22 mouse cellular contexts compared by ENCODE assay signal in genomic region chr3:90222941-90223340, GRCm38 (mm10). TPM values are rescaled to one million over a fixed set of nuclear protein-coding genes. Genes with fewer than 3 reads are reported as not detected.
A peak's percentile ranks its signal among the peaks of the same experiment; 100 is the strongest.
DNase-seq lines count a peak whose midpoint lies in the region; ATAC-seq and TF ChIP-seq lines count a peak whose summit lies in the region.
"Had no signal": no experiment of that assay in that cellular context is flagged by ENCODE, and none has a peak within 500 bp of the region (broad histone marks: within the 10 kb centered on the region; RNA-seq: fewer than 3 reads in every experiment).

No protein-coding gene starts in this region.

- H3K4me1 ChIP-seq in heart, embryonic 10.5 days, result peaks cover 29% of the 10 kb centered on the region
- peaks cover 13% of the 10 kb centered on the region; the same call in 1 of the 2 replicates for H3K4me1 ChIP-seq in kidney, postnatal 0 days (replicated peaks; ENCODE audit: insufficient read depth, low read length)
- H3K4me1 ChIP-seq in kidney, embryonic 14.5 days (ENCODE audit: control insufficient read depth, insufficient read depth, low read length), result peaks cover 9% of the 10 kb centered on the region; the same call in 1 of the 2 replicates
- peaks cover 4% of the 10 kb centered on the region for H3K4me1 ChIP-seq in lung, postnatal 0 days (ENCODE audit: insufficient read depth, low read depth, low read length)

- peaks cover 35% of the 10 kb centered on the region for H3K36me3 ChIP-seq in heart, embryonic 10.5 days
- peaks cover 12% of the 10 kb centered on the region for H3K36me3 ChIP-seq in kidney, postnatal 0 days (ENCODE audit: insufficient read depth, low read length)
- peaks cover 20% of the 10 kb centered on the region for H3K36me3 ChIP-seq in kidney, embryonic 14.5 days (ENCODE audit: control insufficient read depth, insufficient read depth, low read length)
- peaks cover 6% of the 10 kb centered on the region; the same call in 1 of the 2 replicates for H3K36me3 ChIP-seq in lung, postnatal 0 days (ENCODE audit: insufficient read depth, low read length)

- H3K27ac ChIP-seq in heart, embryonic 10.5 days, result 0 out of 2 replicates have a peak overlapping the region, but pooled peaks have one; percentile 1
- 0 out of 2 replicates have a peak overlapping the region, but pooled peaks have one; percentile 2 for H3K27ac ChIP-seq in kidney, postnatal 0 days
- H3K27ac ChIP-seq in kidney, embryonic 14.5 days (ENCODE audit: low read depth, low read length), result no peak overlapping the region
- no peak overlapping the region for H3K27ac ChIP-seq in lung, postnatal 0 days (ENCODE audit: low read length)
- H3K27ac ChIP-seq: embryonic facial prominence, embryonic 15.5 days; forebrain, embryonic 10.5 days; heart, embryonic 13.5 days; hindbrain, embryonic 12.5 days had no signal

- intact Hi-C loops in heart, postnatal 36 days (cut with DNase I), result no loop called here

- no peak overlapping the region for H3K4me3 ChIP-seq in heart, embryonic 10.5 days
- H3K4me3 ChIP-seq in kidney, postnatal 0 days (replicated peaks; ENCODE audit: low read depth, low read length), result no peak overlapping the region
- no peak overlapping the region for H3K4me3 ChIP-seq in kidney, embryonic 14.5 days (ENCODE audit: low read length)
- no peak overlapping the region for H3K4me3 ChIP-seq in lung, postnatal 0 days (ENCODE audit: low read depth, low read length)
- H3K4me3 ChIP-seq: embryonic facial prominence, embryonic 15.5 days; erythroblast, embryonic 14.5 days; forebrain, embryonic 10.5 days; heart, embryonic 13.5 days; hindbrain, embryonic 12.5 days had no signal

- no peak for TF ChIP-seq EP300 in lung, postnatal 0 days (IDR thresholded peaks at IDR 0.05)

- no peaks in the 10 kb centered on the region for H3K9me3 ChIP-seq in heart, embryonic 10.5 days
- H3K9me3 ChIP-seq in kidney, postnatal 0 days (replicated peaks; ENCODE audit: low read length), result no peaks in the 10 kb centered on the region
- no peaks in the 10 kb centered on the region for H3K9me3 ChIP-seq in kidney, embryonic 14.5 days (ENCODE audit: control insufficient read depth, low read length)
- H3K9me3 ChIP-seq in lung, postnatal 0 days (ENCODE audit: low read length), result no peaks in the 10 kb centered on the region
- H3K9me3 ChIP-seq: embryonic facial prominence, embryonic 15.5 days; forebrain, embryonic 10.5 days; heart, embryonic 13.5 days; hindbrain, embryonic 12.5 days had no signal

- no peaks in the 10 kb centered on the region for H3K27me3 ChIP-seq in heart, embryonic 10.5 days (ENCODE audit: insufficient read depth, poor library complexity, severe bottlenecking)
- no peaks in the 10 kb centered on the region for H3K27me3 ChIP-seq in kidney, postnatal 0 days (ENCODE audit: insufficient read depth, low read length)
- no peaks in the 10 kb centered on the region for H3K27me3 ChIP-seq in kidney, embryonic 14.5 days (ENCODE audit: control insufficient read depth, insufficient read depth, low read length)
- no peaks in the 10 kb centered on the region for H3K27me3 ChIP-seq in lung, postnatal 0 days (replicated peaks; ENCODE audit: insufficient read depth, low read length)
- H3K27me3 ChIP-seq: CH12.LX; embryonic facial prominence, embryonic 15.5 days; heart, embryonic 13.5 days; hindbrain, embryonic 12.5 days had no signal

- WGBS in heart, embryonic 10.5 days, result 39% methylated on average over 3 of the region's 3 CpGs
- 50% methylated on average over 3 of the region's 3 CpGs for WGBS in kidney, postnatal 0 days
- WGBS in kidney, embryonic 14.5 days, result 43% methylated on average over 3 of the region's 3 CpGs
- WGBS in lung, postnatal 0 days, result 34% methylated on average over 3 of the region's 3 CpGs

- ATAC-seq in kidney, postnatal 0 days (replicated peaks; ENCODE audit: low FRiP score, low read depth), result 0 out of 2 replicates have a peak, but pooled peaks have one; percentile 8
- ATAC-seq in kidney, embryonic 14.5 days (ENCODE audit: low FRiP score, low TSS enrichment), result no peak
- no peak for ATAC-seq in lung, postnatal 0 days
- ATAC-seq: forebrain, embryonic 14.5 days had no signal

- H3K9ac ChIP-seq in kidney, postnatal 0 days (ENCODE audit: low read depth, low read length), result no peak overlapping the region
- H3K9ac ChIP-seq in kidney, embryonic 14.5 days (ENCODE audit: low read depth, low read length), result no peak overlapping the region
- H3K9ac ChIP-seq in lung, postnatal 0 days (replicated peaks; ENCODE audit: low read depth), result no peak overlapping the region
- H3K9ac ChIP-seq: embryonic facial prominence, embryonic 15.5 days; heart, embryonic 13.5 days; hindbrain, embryonic 12.5 days had no signal

- DNase-seq in heart, embryonic 10.5 days (ENCODE audit: low spot score), result no peak
- no peak for DNase-seq in heart, postnatal 36 days
- DNase-seq in kidney, postnatal 0 days (ENCODE audit: low spot score), result peak; percentile 51
- peak; percentile 43 for DNase-seq in lung, postnatal 36 days
- DNase-seq in lung, postnatal 0 days (ENCODE audit: low spot score), result no peak
- DNase-seq in skeletal muscle tissue, adult 2 months (ENCODE audit: low read depth, low spot score), result peak; percentile 27
- DNase-seq: adrenal gland, adult 2 months; adrenal gland, postnatal 25 days; cerebellum, adult 2 months; cerebellum, postnatal 10 days; embryo, embryonic 11 days; gastrocnemius, postnatal 14 days; heart, postnatal 4 days had no signal

- no peak for TF ChIP-seq CTCF in kidney, postnatal 0 days (IDR thresholded peaks at IDR 0.05; ENCODE audit: low read depth)
- no peak for TF ChIP-seq CTCF in lung, postnatal 0 days (IDR thresholded peaks at IDR 0.05)

- no peak overlapping the region for H3K4me2 ChIP-seq in kidney, postnatal 0 days (ENCODE audit: low read length)
- H3K4me2 ChIP-seq in kidney, embryonic 14.5 days (replicated peaks; ENCODE audit: low read depth, low read length), result no peak overlapping the region
- H3K4me2 ChIP-seq in lung, postnatal 0 days (replicated peaks; ENCODE audit: low read depth, low read length), result no peak overlapping the region
- H3K4me2 ChIP-seq: heart, embryonic 13.5 days; hindbrain, embryonic 12.5 days had no signal

RNA-seq across cellular contexts. Expression of gene Jtb, which starts 8.5 kb away (rescaled TPM):
- 75.1 and 92.0 TPM in 2 replicates for polyA plus RNA-seq in heart, embryonic 10.5 days (2016; fragmentation: Nextera tagmentation; extraction: Ambion mirVana)
- 10 to 100 TPM; 43.8 to 48.9 TPM for total RNA-seq in heart, postnatal 36 days (2021)
- polyA plus RNA-seq in kidney, postnatal 0 days (2015; fragmentation: Nextera tagmentation; extraction: Ambion mirVana), result 153 and 160 TPM in 2 replicates
- 109 and 123 TPM in 2 replicates for polyA plus RNA-seq in kidney, embryonic 14.5 days (2014; fragmentation: Nextera tagmentation; extraction: Ambion mirVana)
- polyA plus RNA-seq in lung, postnatal 0 days (2015; fragmentation: Nextera tagmentation; extraction: Ambion mirVana), result 148 and 154 TPM in 2 replicates

RNA-seq across cellular contexts. Expression of gene Rab13, which starts 9.4 kb away (rescaled TPM):
- 27.9 and 29.2 TPM in 2 replicates for polyA plus RNA-seq in heart, embryonic 10.5 days (2016; fragmentation: Nextera tagmentation; extraction: Ambion mirVana)
- total RNA-seq in heart, postnatal 36 days (2021), result 1 to 10 TPM; 6.8 to 7.5 TPM
- 34.0 and 36.7 TPM in 2 replicates for polyA plus RNA-seq in kidney, postnatal 0 days (2015; fragmentation: Nextera tagmentation; extraction: Ambion mirVana)
- polyA plus RNA-seq in kidney, embryonic 14.5 days (2014; fragmentation: Nextera tagmentation; extraction: Ambion mirVana), result 17.7 and 24.9 TPM in 2 replicates
- polyA plus RNA-seq in lung, postnatal 0 days (2015; fragmentation: Nextera tagmentation; extraction: Ambion mirVana), result 30.6 and 31.0 TPM in 2 replicates

RNA-seq across cellular contexts. Expression of gene Rps27, which starts 9.5 kb away (rescaled TPM):
- polyA plus RNA-seq in heart, embryonic 10.5 days (2016; fragmentation: Nextera tagmentation; extraction: Ambion mirVana), result 807 and 845 TPM in 2 replicates
- total RNA-seq in heart, postnatal 36 days (2021), result 1,000 to 10,000 TPM; 1,069 to 1,145 TPM
- polyA plus RNA-seq in kidney, postnatal 0 days (2015; fragmentation: Nextera tagmentation; extraction: Ambion mirVana), result 1,751 and 2,362 TPM in 2 replicates
- polyA plus RNA-seq in kidney, embryonic 14.5 days (2014; fragmentation: Nextera tagmentation; extraction: Ambion mirVana), result 1,631 and 2,471 TPM in 2 replicates
- 1,752 and 1,909 TPM in 2 replicates for polyA plus RNA-seq in lung, postnatal 0 days (2015; fragmentation: Nextera tagmentation; extraction: Ambion mirVana)

RNA-seq across cellular contexts. Expression of gene Creb3l4, which starts 20.4 kb away (rescaled TPM):
- polyA plus RNA-seq in heart, embryonic 10.5 days (2016; fragmentation: Nextera tagmentation; extraction: Ambion mirVana), result 2.1 and 2.2 TPM in 2 replicates
- not detected for total RNA-seq in heart, postnatal 36 days (2021)
- polyA plus RNA-seq in kidney, postnatal 0 days (2015; fragmentation: Nextera tagmentation; extraction: Ambion mirVana), result 4.0 and 5.1 TPM in 2 replicates
- polyA plus RNA-seq in kidney, embryonic 14.5 days (2014; fragmentation: Nextera tagmentation; extraction: Ambion mirVana), result 5.7 and 6.6 TPM in 2 replicates
- polyA plus RNA-seq in lung, postnatal 0 days (2015; fragmentation: Nextera tagmentation; extraction: Ambion mirVana), result 2.4 and 2.8 TPM in 2 replicates
- total RNA-seq: granulocyte monocyte progenitor cell, adult 5-6 weeks had no signal
- polyA plus RNA-seq: erythroblast, embryonic 14.5 days had no signal

RNA-seq across cellular contexts. Expression of gene Slc39a1, which starts 25.0 kb away (rescaled TPM):
- 51.3 and 79.6 TPM in 2 replicates for polyA plus RNA-seq in heart, embryonic 10.5 days (2016; fragmentation: Nextera tagmentation; extraction: Ambion mirVana)
- 10 to 100 TPM; 82.5 to 90.4 TPM for total RNA-seq in heart, postnatal 36 days (2021)
- polyA plus RNA-seq in kidney, postnatal 0 days (2015; fragmentation: Nextera tagmentation; extraction: Ambion mirVana), result 130 TPM in 2 replicates
- polyA plus RNA-seq in kidney, embryonic 14.5 days (2014; fragmentation: Nextera tagmentation; extraction: Ambion mirVana), result 102 and 105 TPM in 2 replicates
- 143 and 152 TPM in 2 replicates for polyA plus RNA-seq in lung, postnatal 0 days (2015; fragmentation: Nextera tagmentation; extraction: Ambion mirVana)

Comparison
In these comparisons a context has a peak if more than half of its experiments do, and no peak if none do; other contexts are left out.
1. DNase-seq: peak in kidney, postnatal 0 days (single experiment), lung, postnatal 36 days (single experiment) and skeletal muscle tissue, adult 2 months (single experiment); none in heart, embryonic 10.5 days (single experiment), heart, postnatal 36 days (0 of 2) and lung, postnatal 0 days (single experiment).
2. H3K27ac ChIP-seq: peak in heart, embryonic 10.5 days (single experiment) and kidney, postnatal 0 days (single experiment); none in kidney, embryonic 14.5 days (single experiment) and lung, postnatal 0 days (single experiment).